Mouse (Mus musculus) frontal cortex, postnatal 14 days (tissue): ENCODE data around the gene Gm16253.

Experiments
- DNase-seq, 2 experiments: peaks; one replicate each; pipeline ENCODE4 v3.0.0; 2022; ENCODE audit warnings: low spot score in 2 of 2

Gene Gm16253

GRCm38 (mm10) chr3:96556651-96557635 lies 19.8 kb upstream of the Gm16253 start:
- no peak for DNase-seq

- DNase-seq, result peak; percentile 96 to 97
These were observed 19.1 kb upstream of the Gm16253 start, which contains the start of gene Txnip for GRCm38 (mm10) chr3:96557694-96558093. Gene Txnip (plus strand): TSS chr3:96557957.

GRCm38 (mm10) chr3:96558159-96558558 lies 18.6 kb upstream of the Gm16253 start:
- DNase-seq, result no peak

- DNase-seq, result no peak
These were observed 18.1 kb upstream of the Gm16253 start for GRCm38 (mm10) chr3:96558668-96559196.

GRCm38 (mm10) chr3:96559398-96559910 lies 17.3 kb upstream of the Gm16253 start:
- DNase-seq, result no peak

GRCm38 (mm10) chr3:96559911-96560850 lies 16.6 kb upstream of the Gm16253 start:
- DNase-seq, result no peak

GRCm38 (mm10) chr3:96560881-96561668 lies 15.7 kb upstream of the Gm16253 start:
- no peak for DNase-seq

- no peak for DNase-seq
These were observed 14.7 kb upstream of the Gm16253 start for GRCm38 (mm10) chr3:96561946-96562681.

- DNase-seq, result no peak
These were observed 13.5 kb upstream of the Gm16253 start for GRCm38 (mm10) chr3:96563267-96563666.

GRCm38 (mm10) chr3:96563911-96564632 lies 12.7 kb upstream of the Gm16253 start:
- DNase-seq, result no peak

GRCm38 (mm10) chr3:96564633-96565032 lies 12.2 kb upstream of the Gm16253 start:
- no peak for DNase-seq

GRCm38 (mm10) chr3:96565105-96565504 lies 11.7 kb upstream of the Gm16253 start:
- no peak for DNase-seq

- no peak for DNase-seq
These were observed 9.9 kb upstream of the Gm16253 start for GRCm38 (mm10) chr3:96566661-96567450.

- DNase-seq, result no peak
These were observed 8.2 kb upstream of the Gm16253 start for GRCm38 (mm10) chr3:96568605-96569004.

- DNase-seq, result no peak
These were observed 7.3 kb upstream of the Gm16253 start for GRCm38 (mm10) chr3:96569506-96569905.

- DNase-seq, result no peak
These were observed 6.7 kb upstream of the Gm16253 start for GRCm38 (mm10) chr3:96569966-96570605.

- no peak for DNase-seq
These were observed 6.1 kb upstream of the Gm16253 start for GRCm38 (mm10) chr3:96570643-96571042.

GRCm38 (mm10) chr3:96571336-96571735 lies 5.4 kb upstream of the Gm16253 start:
- no peak for DNase-seq
